Mouse (Mus musculus): ENCODE data around the gene Nop14.

Gene Nop14

GRCm38 (mm10) chr5:34659686-34660590, at the start of gene Nop14, which contains the start of gene Grk4:
Nop14 (minus strand) TSS chr5:34660148.
Grk4 (plus strand) TSS chr5:34660379.
- DNase-seq (ENCODE audit: low spot score) = peak; percentile 99

GRCm38 (mm10) chr5:34708436-34708835, 48.5 kb upstream of the Nop14 start:
- no peak for DNase-seq (ENCODE audit: low spot score)

GRCm38 (mm10) chr5:34695521-34695920, 35.6 kb upstream of the Nop14 start:
- DNase-seq (ENCODE audit: low spot score) = no peak

GRCm38 (mm10) chr5:34692782-34693181, 32.8 kb upstream of the Nop14 start:
- no peak for DNase-seq (ENCODE audit: low spot score)

- no peak for DNase-seq (ENCODE audit: low spot score)
These were observed 29.9 kb upstream of the Nop14 start for GRCm38 (mm10) chr5:34689868-34690267.

- DNase-seq (ENCODE audit: low spot score) = no peak
These were observed 10.3 kb upstream of the Nop14 start for GRCm38 (mm10) chr5:34670280-34670679.

GRCm38 (mm10) chr5:34669493-34669892, 9.5 kb upstream of the Nop14 start:
- DNase-seq (ENCODE audit: low spot score) = no peak

GRCm38 (mm10) chr5:34663231-34663630, 3.3 kb upstream of the Nop14 start:
- DNase-seq (ENCODE audit: low spot score) = no peak

DNA sequence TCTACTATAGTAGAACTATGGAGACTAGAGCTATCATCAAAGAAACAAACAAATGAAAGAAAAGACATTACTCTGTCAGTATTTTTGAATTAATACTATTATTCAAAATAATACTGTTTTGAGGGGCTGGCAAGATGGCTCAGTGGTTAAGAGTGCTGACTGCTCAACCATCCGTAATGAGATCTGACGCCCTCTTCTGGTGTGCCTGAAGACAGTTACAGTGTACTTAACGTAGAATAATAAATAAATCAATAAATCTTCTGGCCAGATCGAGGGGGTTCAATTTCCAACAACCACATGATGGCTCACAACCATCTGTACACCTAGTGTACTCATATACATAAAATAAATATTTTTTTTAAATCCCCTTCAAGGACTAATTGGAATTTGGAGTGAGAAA, 2.0 kb upstream of the Nop14 start:
- DNase-seq (ENCODE audit: low spot score) = no peak

- DNase-seq (ENCODE audit: low spot score) = no peak
These were observed 713 bp upstream of the Nop14 start for GRCm38 (mm10) chr5:34660591-34661130.

DNA sequence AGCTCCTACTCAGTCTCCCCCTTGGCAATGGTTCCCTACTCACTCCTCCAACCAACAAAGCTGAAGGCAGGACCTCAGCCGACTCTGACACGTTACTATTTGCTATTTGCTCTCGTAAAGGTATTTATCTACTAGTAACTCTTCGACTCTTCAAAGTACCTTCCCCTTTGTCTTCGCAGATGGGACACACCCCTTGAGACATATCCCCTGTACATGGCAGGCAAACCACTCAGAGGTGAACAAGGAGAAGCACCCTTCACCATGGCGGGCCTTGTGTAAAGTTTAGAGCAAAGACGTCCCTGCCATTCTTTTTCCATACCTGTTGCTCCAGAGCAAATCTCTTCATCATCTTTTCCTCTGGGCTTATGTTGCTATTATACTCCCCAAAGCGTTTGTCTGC, 2.4 kb downstream of the Nop14 start:
- no peak for DNase-seq (ENCODE audit: low spot score)

- no peak for DNase-seq (ENCODE audit: low spot score)
These were observed 5.1 kb downstream of the Nop14 start for GRCm38 (mm10) chr5:34654881-34655280.

DNA sequence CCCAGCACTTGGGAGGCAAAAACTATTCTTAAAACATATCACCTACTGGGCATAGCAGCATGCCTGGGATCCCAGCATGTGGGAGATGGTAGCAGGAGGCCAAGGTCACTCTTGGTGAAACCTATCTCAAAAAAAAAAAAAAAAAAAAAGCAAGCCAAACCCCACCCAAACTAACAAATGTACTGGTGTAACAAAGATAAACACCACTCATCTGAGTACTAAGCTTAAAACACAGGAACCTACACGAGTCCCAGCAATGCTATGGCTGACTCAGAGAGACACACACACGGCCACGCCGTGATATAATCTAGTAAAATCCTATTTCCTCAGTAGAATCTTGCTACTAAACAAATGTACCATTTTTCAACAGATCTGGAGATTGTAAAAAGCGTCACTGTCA, 7.0 kb downstream of the Nop14 start:
- DNase-seq (ENCODE audit: low spot score) = no peak

- peak; percentile 67 for DNase-seq (ENCODE audit: low spot score)
These were observed 12.4 kb downstream of the Nop14 start for GRCm38 (mm10) chr5:34647581-34647980.

GRCm38 (mm10) chr5:34642932-34643331, 17.0 kb downstream of the Nop14 start:
- peak; percentile 26 for DNase-seq (ENCODE audit: low spot score)

DNA sequence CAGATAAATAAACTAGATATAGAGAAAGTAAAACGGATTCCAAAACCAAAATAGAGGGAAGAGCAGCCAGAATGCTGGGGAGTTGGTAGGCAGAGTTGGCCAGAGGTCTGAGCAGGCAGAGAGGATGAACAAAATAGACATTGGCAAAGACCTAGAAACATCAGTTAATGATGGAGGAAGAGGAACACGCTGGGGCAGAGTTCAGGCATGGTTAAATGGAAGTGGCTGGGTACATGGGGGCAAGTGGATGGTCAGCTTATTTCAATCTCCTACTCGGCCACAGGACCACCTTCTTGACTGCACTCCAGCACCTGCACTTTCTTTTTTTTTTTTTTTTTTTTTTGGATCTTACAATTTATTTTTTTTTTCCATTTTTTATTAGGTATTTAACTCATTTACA, 18.0 kb downstream of the Nop14 start:
- DNase-seq (ENCODE audit: low spot score) = no peak

GRCm38 (mm10) chr5:34637591-34638156, 22.3 kb downstream of the Nop14 start:
- DNase-seq (ENCODE audit: low spot score) = no peak

DNA sequence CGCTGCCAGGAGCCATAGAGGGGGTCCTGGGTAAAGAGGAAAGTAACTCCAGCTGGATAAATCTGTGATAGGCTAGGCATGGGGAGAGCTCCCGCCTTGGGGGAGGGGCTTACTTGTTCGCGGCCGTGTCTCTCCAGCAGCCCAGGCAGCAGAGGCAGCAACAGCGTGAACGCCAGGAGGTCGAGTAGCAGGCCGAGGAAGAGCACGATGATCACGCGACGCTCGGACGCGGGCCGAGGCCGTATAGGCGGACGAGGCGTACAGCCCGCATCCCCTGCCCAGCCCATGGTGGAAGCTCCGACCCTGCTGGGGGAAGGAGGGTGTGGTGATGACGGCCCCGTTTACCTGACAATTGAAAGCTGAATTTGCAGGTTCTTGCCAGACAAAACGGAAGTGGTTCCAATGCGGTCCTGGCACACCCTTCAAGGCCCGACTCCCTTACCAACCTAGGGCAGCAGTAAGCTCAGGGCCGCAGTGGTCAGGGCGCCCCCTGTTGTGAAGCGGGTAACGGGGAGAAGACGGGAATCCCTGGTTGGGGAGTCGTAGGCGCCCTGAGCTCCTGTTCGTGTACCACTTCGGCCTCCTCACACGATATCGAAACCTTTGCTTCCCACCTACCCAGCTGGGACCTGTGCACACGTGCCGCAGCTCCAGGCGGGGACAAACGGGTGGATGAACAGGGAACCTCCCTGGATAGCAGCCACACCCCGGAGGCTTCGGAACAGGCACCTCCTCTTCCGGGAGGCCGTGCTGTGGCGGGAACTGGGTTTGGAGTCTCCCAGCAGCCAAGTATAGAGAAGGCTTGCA, 23.3 kb downstream of the Nop14 start, which contains the start of gene Mfsd10:
Gene Mfsd10, minus strand, starts transcription at position 732 of the 807 bp plus-strand sequence.
- DNase-seq (ENCODE audit: low spot score) = peak; percentile 60

DNA sequence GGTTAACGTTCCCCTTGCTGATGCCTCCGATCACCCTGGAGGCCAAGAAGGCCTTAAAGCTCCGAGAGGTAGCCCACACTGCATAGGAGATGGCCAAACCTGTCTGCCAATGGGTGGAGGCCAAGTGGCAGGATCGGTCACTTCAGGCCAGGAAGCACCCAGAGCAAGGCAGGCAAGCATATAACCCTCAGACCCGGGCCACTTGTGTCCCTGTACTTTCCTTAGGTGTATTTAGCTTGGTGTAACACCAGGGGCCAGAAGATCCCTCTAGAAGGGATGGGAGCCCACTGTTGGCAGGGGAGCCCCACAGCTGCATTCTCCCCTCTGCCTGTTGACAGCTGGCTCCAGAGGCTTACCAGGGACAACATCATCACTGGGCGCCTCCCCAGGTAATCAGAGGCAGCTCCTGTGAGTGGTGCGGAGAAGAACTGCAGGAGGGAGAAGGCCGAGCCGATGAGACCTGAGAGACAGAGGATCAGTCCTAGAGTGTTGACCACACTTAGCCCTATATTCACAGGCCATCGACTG, 24.2 kb downstream of the Nop14 start:
- DNase-seq (ENCODE audit: low spot score) = no peak

GRCm38 (mm10) chr5:34634746-34635400, 25.1 kb downstream of the Nop14 start:
- DNase-seq (ENCODE audit: low spot score) = no peak

DNA sequence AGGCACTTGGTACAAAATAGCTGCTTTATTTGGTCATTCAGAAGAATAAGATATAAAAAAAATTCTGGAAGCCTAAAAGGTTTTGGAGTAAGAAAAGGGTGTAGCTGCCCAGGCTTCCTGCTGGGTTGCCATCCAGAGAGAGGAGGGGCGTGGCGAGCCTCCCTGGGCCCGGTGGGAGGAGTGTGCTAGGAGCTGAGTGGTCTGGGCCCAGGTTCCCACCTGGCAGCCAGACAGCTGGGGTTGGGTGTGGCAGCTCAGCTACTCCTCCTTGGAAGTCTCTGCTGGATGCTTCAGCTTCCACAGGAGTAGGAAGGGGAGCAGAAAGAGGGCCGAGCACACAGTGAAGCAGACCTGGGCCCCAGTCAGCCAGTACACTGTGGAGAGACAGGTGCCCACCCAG, 26.3 kb downstream of the Nop14 start:
- no peak for DNase-seq (ENCODE audit: low spot score)
